Mouse (Mus musculus) frontal cortex, adult (tissue): ENCODE measurements at regions not wholly inside any gene's neighbourhood (a gene's known extent, or its start where the extent isn't known, plus 50 kb on each side); places are given as distances from the start of the nearest gene placed in this dataset.
A peak's percentile ranks its signal among the peaks of the same experiment; 100 is the strongest.
"Not testable (repeated sequence)": the region's sequence is repeated elsewhere in the genome, so short reads cannot be mapped to it uniquely, and the experiment has no call there.

ENCODE experiments used
- ATAC-seq: cut with Nextera tagmentation; 2 replicates; pipeline ENCODE4 v1.9.2; 2017; ENCODE audit warnings: mild to moderate bottlenecking, moderate library complexity, mixed read lengths; ENCODE audit not compliant: low TSS enrichment

DNA sequence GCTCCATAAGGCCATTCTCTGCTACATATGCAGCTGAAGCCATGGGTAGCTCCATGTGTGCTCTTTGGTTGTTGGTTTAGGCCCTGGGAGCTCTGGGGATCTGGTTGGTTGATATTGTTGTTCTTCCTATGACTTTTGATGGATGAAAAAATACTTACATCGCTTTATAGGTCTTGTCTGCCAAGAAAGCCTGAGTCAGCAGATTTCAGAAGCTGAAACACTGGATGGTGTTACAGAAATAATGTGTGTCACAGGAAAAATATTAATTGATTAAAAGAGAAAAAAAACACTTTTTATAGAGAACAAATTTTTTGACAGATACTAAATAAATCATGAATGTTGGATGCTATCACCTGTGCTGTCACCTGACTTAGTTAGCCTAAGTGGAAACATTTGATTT lies 52.4 kb upstream of the Plxna2 start:
- no peak for ATAC-seq

GRCm38 (mm10) chr1:194563946-194564345 lies 54.1 kb upstream of the Plxna2 start:
- peak; percentile 98 for ATAC-seq

GRCm38 (mm10) chr1:194561098-194561497 lies 56.9 kb upstream of the Plxna2 start:
- no peak for ATAC-seq

- no peak for ATAC-seq
Observed at GRCm38 (mm10) chr1:194548661-194549060, 69.4 kb upstream of the Plxna2 start.

GRCm38 (mm10) chr1:194548243-194548642 lies 69.8 kb upstream of the Plxna2 start:
- ATAC-seq: peak; percentile 80

- ATAC-seq: no peak
Observed at GRCm38 (mm10) chr1:194540923-194541322, 77.1 kb upstream of the Plxna2 start.

GRCm38 (mm10) chr1:194527342-194528165 lies 90.5 kb upstream of the Plxna2 start:
- ATAC-seq: no peak

DNA sequence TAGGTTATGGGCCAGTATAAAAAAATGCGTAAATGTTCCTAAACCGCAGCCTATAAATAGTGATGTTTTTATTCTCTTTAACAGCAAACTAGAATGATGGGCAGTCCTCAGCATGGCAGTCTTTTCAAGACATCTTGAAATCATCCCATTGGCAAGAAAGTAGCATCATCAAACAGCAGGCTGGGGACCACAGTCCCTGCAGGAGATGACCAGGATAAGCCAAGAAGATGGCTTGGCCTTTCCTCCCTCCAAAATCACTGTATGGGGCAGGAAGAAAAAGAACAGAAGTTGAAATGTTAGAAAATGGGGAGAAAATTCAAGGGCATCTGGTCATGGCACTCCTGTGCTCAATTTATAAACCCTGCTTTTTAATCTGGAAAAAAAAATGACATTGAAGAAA lies 93.0 kb upstream of the Plxna2 start:
- no peak for ATAC-seq

GRCm38 (mm10) chr1:194521216-194521615 lies 96.8 kb upstream of the Plxna2 start:
- no peak for ATAC-seq

DNA sequence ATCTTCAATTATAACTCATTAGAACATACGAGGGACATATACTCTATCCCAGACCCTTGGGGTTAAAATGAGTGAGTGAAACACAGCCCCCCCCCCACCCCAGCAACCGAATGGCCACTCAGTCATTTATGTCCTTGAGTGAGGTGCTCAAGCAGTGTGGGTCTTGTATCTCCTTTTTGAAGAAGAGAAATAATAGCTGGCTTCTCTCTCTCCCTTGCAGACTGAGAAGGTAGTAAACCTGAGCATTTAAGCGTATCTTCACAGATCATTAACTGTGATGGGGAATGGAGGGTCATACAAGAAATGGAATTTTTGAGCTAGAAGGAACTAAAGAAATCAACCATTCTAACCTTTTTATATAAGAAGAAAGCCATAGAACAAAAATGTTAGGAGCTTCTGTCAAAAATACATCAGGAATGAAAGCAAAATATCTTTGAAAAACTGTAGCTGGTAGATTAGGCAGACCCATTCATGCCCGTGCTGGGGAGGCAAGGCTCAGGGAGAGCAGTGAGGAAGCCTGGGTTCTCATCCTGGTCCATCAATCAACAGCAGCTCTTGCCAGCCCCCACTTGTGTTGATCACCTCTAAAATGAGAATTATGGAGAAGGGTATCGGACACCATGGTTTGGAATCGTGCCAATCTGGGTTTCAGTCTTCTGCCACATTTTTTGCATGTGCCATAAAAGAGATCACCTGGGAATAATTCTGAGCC lies 98.4 kb upstream of the Plxna2 start:
- ATAC-seq: no peak

DNA sequence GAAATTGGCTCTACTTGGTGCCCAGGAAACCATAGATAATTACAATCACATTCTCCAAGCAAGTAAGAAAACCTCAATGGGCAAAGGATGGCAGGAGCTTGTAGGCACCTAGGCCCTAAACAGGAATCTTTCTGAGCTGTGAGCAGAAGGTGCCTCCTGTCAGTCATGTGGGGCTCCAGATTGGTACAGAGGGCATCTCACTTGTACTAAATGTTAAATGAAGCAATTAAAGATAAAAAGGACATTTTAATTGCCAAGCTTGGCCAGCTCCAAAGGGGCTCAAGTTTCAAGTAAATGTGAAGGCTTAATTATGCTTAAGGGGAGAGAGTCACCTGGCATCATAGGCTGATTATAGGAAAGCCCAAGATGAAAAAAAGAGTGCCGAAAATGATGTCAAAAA lies 101.9 kb upstream of the Plxna2 start:
- no peak for ATAC-seq

- ATAC-seq: no peak
Observed at GRCm38 (mm10) chr1:194508314-194508713, 109.7 kb upstream of the Plxna2 start.

- ATAC-seq: no peak
Observed at GRCm38 (mm10) chr1:194505826-194506225, 112.2 kb upstream of the Plxna2 start.

GRCm38 (mm10) chr1:194504207-194504606 lies 113.8 kb upstream of the Plxna2 start:
- ATAC-seq: no peak

DNA sequence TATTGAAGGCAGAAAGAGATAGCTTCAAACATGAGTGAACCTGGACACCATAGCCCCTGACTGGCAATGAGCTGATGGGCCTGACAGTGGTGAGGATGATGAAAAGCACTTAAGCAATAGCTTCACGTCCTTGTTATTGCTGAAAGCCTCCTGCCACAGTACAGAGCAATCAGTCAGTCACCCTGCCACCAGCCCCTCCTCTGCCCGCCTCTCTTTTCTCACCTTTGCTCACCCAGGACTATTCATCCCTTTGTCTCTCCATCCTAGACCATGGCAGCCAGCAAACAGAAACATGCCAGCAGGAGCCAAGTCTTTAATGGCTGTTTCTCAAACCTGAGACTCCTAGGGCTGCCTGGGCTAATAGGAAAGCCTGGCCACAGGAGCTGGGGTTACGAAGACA lies 114.5 kb upstream of the Plxna2 start:
- no peak for ATAC-seq

DNA sequence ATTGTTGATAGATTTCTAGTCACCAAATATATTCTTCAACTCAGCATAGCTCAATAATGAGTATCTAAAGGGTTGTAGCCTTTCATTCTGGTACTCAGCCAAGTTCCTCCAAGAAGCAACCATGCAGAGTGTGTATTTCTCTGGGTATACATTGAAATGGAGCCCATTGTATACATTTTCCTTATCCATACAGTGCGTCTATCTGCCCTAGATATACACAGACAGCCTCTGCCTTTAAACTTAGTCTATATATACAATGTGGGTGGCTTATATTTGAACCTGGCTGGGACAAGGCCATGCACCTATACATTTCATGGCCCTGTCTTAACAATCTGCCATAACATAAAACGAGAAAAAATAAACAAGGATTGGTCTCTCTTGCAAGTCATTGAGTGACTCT lies 121.6 kb upstream of the Plxna2 start:
- ATAC-seq: no peak

GRCm38 (mm10) chr1:194491111-194491510 lies 126.9 kb upstream of the Plxna2 start:
- ATAC-seq: no peak

GRCm38 (mm10) chr1:194488126-194488525 lies 129.9 kb upstream of the Plxna2 start:
- ATAC-seq: no peak

GRCm38 (mm10) chr1:194482717-194483059 lies 135.3 kb upstream of the Plxna2 start:
- no peak for ATAC-seq

- ATAC-seq: no peak
Observed at GRCm38 (mm10) chr1:194482001-194482716, 135.9 kb upstream of the Plxna2 start.

DNA sequence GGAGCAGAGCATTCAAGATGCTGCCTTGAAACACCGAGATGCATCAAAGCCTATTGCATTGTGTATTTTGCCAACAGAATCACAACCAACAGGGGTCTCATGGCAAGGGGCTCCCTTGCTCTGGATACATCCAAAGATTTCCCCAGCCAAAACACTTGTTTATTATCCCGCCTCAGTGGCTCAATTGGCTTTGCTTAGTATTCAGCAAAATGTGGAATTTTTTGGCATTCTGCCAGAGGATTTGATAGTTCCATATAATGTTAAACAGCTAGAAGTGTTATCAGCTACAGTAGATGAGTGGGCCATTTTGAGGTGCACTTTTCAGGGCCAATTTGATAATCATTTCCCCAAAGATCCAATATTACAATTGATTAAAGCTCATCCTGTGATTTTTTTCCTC lies 146.7 kb upstream of the Plxna2 start:
- ATAC-seq: not testable (repeated sequence)

DNA sequence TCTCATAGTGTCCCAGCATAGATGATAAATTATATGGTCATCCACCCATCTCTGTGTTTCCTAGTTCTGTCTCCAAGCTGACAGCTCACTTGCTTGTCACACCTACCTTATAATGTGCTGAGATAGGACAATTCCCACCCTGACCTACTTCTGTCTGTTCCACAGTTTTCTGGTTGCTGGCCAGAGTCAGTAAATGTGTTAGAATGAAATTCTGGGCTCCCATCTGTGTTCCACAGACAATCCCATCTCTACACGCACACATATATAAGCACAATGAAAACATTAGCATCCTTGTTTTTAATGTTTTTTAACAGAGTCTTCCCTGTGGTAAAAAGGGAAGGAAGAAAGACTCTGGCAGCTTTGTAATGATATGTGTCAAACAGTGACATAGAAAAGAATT lies 165.5 kb upstream of the Plxna2 start:
- peak; percentile 79 for ATAC-seq

DNA sequence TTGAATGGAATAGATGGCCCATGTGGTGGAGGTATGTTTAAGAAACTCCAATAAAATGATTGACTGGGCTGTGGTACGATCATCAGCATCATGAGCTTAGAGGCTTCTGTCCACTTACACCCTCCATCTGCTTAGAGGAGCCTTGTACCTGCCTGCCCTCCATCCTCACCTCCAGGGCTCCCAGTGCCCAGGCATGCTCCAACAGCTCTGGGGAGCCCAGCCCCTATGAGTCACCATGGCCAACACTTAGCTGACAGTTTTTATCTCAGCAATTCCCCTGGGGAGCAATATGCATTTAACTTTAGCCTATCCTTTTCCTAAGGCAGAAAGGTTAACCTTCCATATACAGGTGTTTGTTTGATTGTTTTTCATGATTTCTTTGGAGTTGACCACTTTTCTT lies 174.3 kb upstream of the Plxna2 start:
- no peak for ATAC-seq
